Mouse (Mus musculus) CD8-positive naive resting alpha-beta T cell, adult 2 months (primary cell): ENCODE data around the gene Axdnd1.
A peak's percentile ranks its signal among the peaks of the same experiment; 100 is the strongest.

Experiments used
- DNase-seq, 2 experiments: peaks; one replicate each; pipeline ENCODE4 v3.0.0; 2022; ENCODE audit warnings: low read depth in 2 of 2, low spot score in 2 of 2

Gene Axdnd1

DNA sequence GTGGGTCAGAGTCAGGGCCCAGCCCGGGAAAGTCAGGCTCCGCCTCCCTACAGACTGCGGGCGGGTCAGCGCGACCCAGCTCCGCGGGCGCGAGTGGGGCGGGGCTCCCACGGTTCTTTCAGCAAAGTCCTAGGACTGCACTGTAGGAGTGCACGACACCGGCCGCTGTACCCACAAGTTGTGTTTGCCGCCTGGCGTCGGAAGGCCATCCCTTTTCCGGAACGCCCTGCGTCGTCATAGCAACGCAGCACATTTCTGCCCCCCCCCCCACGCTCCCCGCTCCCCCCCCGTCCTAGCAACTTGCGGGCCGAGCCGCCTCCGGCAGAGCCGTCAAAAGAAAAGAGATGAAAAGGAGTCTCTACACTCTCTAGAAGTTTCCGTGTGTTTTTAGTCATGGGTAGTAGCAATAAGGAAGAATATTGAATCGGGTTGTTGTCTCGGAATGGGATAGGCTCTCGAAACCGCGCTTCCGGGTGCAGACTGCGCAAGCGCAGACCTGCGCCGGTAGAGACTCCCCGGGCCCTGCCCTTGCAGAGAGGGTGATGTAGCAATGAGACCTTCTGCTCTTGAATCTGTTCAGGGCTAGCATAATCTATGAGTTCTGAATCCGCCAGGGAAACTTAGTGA is at the start of gene Axdnd1:
Axdnd1 (minus strand) TSS at position 489 of the 627 bp plus-strand sequence.
- peak; percentile 85 to 86 for DNase-seq

DNA sequence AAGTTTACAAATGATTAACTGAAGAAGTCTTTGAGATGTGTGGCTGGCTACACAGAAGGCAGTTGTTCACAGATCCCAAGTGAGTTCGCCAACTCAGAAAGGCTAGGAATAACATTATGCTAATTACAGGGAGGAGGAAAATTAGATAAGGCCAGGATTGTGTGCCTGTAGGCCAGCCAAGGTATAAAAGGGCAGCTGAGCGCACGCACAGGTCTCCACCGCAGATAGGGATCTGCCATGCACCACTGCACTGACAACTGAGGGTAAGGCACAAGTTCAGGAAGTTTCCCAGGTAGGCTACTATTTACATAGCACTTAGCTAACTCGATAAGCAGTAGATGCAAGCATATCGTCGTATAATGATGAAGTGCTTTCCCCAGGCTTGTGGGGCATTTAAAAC is 49.6 kb upstream of the Axdnd1 start:
- DNase-seq: no peak

DNA sequence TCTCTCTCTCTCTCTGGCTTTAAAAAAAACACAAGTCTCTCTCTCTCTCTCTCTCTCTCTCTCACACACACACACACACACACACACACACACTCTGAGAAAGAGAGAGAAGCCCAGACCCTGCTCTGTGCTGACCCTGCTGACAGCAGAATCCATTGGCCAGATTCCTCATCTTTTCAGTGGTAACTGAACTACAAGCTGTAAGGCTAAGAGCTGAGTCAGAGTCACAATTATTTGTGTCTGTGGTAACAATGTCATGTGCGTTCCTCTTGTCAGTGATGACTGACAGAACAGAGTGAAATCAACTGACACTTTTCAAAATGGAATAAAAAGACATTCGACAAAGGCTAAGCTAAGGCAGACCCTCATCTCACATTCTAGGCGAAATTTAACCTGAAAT is 47.6 kb upstream of the Axdnd1 start:
- DNase-seq: no peak

DNA sequence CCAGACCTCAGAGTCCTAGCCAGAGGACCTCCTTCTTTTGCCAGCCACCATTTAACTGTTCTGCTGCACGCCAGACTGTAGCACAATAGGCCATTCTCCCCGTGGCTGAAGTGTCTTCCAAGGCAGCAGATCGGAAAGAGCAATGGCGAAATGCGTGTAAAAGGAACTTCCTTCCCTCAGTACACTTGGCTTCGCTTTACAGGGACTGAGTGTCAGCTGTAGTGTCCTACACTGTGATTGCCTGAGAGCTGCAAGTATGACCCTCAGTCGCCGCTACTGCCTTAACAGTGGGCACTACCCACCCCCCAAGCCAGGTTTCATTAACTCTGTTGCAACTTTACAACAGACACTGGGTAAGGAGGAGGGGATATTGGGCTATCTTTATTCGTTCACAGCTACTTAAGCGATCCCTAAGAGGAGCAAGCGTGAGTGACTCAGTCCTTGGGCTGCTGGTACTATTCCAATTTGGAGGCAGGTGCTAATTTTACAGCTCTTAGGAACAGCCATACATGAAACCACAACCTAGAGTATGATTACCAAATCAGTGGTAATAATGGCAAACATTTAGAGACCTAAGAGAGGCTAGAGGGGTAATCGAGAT is 46.8 kb upstream of the Axdnd1 start:
- DNase-seq: no peak

DNA sequence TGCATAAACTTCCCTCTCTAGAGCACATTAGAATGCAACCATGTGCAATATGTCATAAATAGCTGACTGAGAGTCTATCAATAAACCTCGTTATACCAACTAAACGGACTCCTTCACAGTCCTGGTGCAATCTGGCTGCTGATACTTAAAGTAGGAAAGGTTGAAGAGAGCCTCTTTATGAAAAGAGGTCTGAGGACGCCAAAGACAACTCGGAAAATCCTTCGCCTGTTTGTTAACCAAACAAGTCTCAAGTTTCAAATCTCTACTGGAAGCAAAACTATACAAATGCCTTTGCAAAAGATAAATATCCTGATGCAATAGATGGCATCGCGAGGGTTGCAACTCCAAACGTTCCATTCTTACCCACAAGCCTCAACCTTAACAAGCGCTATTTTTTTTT is 44.0 kb upstream of the Axdnd1 start:
- DNase-seq: no peak

DNA sequence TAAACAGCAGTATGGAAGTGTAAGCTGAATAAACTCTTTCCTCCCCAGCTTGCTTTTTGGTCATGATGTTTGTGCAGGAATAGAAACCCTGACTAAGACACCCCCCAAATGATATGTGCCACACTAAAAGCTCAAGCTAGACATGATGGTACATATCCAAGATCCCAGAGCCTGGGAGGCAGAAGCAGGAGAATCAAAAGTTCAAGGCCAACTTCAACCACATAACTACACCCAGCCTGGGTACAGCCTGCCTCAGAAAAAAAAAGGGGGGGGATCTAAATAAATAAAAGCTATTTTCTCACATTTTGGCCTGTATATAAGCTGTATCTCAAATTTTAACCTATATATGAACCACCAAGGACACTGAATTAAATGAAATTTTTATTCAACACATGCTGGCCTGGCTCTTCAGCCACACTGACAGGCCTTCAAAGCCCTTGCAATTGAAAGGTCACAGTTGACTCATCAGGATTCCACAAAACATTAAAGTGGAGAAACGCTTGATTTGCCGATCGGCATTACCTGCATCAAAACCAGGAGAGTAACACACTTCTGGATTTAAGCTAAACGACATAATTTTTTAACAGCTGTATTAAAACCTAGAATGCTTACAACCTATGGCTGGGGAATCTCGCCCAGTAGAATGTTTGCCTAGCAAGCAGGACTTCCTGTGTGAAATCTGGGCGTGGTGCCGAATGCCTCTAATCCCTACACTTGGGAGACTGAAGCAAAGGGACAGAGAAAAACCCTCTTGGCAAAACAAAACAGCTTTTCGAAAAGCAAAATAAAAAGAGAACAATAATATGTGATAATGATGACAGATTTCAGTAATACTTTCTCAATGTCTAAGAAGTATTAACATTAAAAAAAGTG is 43.3 kb upstream of the Axdnd1 start:
- DNase-seq: no peak

DNA sequence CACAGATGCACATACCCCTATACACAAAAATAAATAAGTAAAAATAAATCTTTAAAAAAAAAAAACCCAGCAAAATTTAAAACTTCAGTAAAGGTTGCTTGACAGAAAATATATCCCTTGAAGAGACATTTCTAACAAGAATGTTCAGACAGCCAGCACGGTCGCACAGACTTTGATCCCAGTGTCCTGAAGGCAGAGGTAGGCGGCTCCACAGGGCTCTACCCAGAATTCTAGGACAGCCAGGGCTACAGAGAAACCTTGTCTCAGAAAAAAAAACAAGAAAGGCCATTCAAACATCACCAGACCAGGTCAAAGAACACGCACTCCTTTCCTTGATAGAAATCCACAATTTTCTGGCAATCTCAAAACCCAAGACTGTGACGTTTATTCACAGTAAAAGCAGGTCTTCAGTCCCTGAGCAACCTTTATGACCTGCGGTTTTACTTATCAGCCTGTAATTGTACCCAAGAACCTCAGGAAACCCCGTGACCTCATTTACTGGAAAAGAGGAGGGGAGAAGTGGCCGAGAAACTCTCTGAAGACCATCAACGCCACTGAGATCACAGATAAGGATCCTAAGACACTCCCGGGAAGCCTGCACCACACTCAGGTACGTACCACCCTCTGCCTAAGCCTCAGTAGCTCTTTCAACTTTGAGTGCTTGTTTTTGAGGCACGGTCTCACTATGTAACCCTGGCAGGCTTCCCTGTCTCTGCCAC is 41.5 kb upstream of the Axdnd1 start:
- no peak for DNase-seq

DNA sequence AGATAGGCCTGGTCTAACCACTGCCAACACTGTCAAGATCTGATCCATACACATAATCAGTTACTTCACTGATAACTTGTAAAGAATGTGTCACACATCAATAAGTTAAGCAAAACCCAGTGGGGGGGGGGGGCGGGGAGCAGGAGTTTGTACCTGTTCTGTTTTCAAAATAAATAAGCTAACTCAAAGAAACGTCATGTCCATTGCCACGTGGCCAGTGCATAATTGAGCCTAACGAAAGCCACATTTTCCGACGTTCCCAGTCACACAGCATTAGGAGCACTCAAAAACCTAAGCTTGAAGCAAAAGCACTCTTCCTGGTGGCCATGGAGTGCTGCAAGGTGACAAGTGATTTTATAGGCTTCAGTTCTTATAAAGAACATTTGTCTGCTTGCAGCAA is 40.1 kb upstream of the Axdnd1 start:
- DNase-seq: no peak

DNA sequence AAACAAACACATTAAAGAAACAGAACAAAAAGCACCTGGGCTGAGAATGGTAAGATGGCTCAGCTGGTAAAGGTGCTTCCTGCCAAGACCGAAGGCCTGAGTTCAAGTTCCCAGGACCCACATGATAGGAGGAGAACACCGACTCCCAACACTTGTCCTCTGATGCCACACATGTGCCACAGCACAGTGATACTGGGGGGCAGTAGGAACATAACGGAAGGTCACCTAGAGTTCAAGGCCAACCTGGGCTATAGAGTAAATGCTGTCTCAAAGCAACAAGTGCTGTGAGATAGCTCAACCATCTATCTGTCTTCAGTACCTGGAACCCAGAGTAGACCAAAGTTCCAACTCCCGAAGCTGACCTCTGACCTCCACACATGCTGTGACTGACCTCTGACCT is 39.3 kb upstream of the Axdnd1 start:
- no peak for DNase-seq

DNA sequence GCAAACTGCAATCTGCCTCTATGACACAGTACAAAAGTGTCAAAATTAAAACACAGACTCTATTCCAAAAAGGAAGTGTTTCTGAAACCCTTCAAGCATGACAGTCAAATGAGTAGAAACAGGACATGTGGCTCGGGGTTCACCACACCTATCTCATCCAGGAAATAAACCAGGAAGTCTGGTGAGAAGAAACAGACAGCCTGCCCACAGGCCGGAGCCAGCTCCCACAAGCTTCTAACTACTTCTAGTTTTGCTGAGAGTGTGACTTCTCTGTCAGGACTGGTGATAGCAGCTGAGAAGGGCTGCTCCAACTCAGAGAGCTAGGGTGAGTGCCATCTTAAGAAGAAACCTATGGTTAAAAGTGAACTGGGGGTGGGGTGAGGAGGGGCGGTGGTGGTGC is 38.7 kb upstream of the Axdnd1 start:
- no peak for DNase-seq

DNA sequence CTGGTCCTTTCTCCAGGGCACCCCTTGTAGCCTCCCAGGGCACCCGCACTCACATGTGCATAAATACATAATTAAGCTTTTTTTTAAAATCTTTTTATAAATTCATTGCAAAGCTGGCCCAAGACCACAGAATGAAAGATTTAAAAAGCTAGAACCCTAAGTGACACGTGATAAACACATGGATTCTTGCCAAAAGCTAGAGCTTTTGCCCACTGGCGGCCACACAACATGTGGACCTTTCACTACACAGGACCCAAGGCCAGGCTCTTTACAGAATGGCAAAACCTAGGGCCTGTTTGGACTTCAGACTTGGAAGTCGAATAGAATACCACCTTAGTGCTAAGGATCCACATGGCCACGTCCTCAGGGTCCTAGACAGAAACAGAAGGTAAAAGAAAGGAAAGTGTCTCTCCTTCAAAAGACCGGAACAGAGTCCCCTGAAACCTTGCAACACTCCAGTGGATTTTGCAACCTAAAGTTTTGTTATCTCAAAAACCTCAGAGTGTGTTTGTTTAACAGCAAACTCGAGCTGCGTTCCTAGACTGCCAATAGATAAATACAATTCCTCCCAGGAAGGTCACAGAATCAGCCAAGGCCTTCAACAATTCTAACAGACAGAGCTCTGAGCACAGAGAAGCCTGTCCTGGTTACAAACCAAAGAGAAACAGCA is 37.6 kb upstream of the Axdnd1 start:
- DNase-seq: no peak

DNA sequence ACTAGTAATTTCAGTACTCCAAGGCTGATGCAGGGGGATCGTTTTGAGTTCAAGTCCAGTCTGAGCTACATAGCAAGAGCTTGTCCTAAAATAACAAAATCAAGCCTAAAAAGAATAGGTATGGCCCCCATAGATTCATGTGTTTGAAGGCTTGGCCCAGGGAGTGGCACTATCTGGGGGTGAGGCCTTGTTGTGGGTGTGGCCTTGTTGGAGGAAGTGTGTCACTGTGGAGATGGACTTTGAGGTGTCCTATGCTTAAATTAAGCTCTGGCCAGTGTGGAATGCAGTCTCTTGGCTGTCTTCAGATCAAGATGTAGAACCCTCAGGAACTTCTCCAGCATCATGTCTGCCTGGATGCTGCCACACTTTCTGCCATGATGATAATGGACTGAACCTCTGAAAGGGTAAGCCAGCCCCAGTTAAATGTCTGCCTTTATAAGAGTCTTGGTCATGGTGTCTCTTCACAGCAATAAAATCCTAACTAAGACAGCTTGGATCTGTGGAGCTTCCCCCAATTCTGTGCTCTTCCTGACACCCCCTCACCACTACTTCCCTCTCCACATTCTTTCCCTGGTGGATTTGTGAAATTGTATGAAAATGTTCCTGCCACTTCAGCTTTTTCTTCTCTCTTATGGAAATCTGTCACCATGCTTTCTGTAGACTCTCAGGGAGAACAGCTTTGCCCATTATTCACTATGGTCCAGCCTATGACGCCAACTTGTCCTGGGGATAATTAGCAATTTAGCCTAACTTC is 34.2 kb upstream of the Axdnd1 start:
- no peak for DNase-seq

DNA sequence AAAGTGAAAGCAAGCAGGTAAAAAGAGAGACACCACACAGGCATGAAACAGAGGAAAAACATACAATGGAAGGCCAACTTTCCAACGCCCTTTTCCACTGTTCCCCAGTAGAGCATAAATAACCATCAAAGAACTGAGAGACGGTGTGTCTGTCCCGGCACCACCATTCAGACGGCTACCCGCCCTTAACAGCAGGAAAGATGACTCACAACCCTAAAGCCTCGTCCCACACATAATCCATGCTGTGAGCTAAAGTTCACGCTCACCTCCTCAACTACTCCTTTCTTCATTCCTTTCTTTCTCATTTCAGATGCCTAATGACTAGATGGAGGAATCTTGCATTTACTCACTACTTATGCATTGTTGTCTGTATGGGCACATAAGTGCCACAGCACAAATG is 33.4 kb upstream of the Axdnd1 start:
- DNase-seq: no peak

DNA sequence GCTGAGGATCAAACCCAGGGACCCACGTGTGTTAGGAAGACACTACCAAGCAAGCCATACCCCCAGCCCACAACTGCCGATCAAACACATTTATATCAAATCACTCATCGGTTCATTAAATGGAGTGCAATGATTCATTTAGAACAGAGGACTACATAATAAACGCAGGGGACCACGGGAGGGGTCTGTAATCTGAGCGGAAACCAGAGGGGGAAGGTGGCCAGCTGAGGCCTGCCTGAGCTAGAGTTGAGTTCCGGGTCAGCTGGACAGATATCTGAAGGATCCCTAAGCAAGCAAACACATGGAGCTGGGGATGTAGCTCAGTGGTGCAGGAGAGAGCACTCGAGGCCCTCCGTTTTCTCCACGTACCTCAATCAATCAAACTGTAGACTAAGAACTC is 32.9 kb upstream of the Axdnd1 start:
- no peak for DNase-seq

DNA sequence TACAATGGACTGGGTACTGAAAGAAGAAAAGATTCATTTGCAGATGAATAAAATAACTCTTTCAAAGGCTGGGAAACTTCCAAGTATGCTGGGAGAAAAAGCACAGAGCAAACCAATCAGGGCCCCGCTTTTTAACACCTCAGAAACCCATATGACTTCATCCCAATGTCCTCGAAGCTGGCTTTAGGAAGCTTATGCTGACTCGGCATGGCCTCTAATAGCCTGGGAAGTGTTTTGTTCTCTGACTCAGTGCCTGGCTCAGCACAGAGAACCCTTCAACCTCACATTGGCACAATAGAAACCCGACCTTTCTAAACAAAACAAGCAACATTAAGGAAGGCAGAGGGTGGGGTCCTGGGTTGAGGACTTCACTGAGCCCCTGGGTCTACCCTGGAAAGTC is 29.5 kb upstream of the Axdnd1 start:
- DNase-seq: no peak

DNA sequence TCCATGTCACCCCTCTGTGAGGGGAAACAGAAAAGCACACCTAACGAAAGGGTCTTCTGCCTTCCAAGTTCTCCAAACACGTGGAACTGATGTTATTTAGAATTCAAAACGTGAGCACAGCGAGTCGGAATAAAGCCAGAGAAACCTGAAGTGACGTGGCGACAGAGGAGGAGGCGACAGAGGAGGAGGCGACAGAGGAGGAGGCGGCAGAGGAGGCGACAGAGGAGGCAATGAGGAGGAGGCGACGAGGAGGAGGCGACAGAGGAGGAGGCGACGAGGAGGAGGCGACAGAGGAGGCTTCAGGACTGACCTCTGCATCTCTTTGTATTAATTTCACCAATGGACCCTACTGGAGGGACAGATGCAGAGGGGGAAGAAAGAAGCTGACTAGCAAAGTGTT is 28.7 kb upstream of the Axdnd1 start:
- DNase-seq: no peak

DNA sequence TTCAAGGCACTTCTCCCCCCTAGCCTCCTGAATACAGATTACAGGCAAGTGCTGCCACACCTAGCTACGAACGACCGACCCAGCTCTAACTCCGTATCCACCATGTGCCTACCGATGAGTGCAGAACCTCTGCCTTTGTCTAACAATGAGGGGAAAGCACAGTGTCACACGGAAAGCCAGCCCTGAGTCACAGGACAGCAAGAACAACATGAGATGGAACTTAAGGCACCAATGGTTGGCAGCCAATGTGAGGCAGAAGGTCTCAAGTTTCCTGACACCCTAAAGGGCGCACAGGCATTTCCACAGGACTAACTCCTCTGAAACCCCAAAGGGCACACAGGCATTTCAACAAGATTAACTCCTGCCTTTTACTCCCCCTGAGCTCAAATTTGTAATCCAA is 28.1 kb upstream of the Axdnd1 start:
- no peak for DNase-seq

DNA sequence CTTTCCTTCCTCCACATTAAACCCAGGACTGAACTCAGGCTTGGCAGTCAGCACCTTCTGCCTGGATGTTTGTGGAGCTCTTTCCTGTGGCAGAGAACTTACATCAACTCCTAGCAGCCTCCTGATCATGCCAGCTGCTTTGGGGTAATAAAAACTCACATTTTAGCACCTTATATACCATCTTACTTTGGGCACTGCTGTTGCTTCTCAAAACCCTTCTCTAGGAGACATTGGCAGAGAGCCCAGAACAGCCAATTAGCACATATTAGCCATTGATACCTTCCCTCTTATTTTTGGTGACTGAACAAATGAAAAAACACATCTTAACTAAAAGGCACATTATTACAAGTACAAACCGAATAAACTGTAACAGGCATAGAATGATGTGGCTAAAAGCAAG is 24.1 kb upstream of the Axdnd1 start:
- DNase-seq: no peak

DNA sequence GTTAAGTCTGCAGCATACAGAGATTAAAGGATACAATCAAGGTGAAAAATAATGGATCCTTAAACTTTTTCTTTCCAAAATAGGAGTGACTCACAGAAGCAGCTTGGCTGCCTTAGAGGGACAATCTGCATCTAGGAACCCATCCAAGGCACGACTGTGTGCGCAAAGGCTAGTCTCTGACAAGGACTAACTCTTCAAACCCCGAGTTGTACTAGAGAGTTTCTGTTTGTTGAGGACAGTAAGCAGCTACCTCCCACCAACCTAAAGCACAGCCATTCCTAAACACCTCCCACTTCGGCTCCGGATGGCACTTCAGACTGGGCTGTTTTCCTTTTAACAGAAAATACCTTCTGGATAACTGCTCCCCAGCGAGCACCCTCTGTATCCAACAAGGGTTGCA is 21.8 kb upstream of the Axdnd1 start:
- DNase-seq: no peak

DNA sequence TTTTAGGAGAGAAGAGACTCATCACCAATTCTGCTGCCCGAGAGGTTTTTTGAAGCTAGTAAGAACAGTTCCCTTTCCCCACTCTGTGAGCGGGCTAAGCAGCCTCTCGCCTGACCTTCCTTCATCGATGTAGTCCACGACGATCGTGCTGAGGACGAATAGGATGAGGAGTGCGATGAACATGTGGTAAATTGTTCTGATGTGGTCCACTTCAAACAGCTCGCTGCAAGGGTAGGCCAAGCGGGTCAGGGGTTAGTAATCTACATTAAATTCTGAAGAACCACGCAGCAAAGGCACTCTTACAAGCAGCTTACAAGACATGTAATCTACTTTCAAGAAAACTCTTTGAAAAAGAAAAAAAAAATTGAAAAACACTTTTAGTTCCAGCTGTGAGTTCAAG is 21.3 kb upstream of the Axdnd1 start:
- no peak for DNase-seq

DNA sequence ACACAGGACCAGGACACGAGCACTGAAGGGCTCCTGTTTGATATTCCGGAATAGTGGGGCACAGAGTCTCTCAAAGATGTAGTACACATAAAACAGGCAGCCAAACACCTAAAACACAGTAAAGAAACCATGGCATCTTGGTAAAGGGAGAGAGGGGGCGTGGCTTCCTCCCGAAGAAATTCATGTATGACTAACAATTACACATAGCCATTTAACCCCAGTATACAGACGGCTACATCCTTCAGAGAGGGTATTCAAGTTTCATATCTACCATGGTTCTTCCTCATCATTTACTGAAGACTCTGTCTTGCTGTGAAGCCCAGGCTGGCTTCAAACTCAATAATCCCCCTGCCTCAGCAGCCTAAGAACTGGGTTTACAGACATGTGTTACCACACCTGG is 16.8 kb upstream of the Axdnd1 start:
- DNase-seq: no peak
